Mouse (Mus musculus): ENCODE results near the gene Hist1h1c. TPM values are rescaled to one million over a fixed set of nuclear protein-coding genes. Genes with fewer than 3 reads are reported as not detected.
A peak's percentile ranks its signal among the peaks of the same experiment; 100 is the strongest.

Hist1h1c gene
- polyA plus RNA-seq, 1 experiment from 2014 or later: 12.6 TPM

GRCm38 (mm10) chr13:23725213-23725612 lies 13.4 kb upstream of the Hist1h1c start:
- Histone ChIP-seq H3K9me3 (no peaks in the 10 kb centered on the region), H3K4me1 (replicated peaks) (peaks cover 18% of the 10 kb centered on the region), H3K36me3 (no peaks in the 10 kb centered on the region), H3K27ac (no peak overlapping the region), H3K27me3 (ENCODE audit: insufficient read depth, poor library complexity, severe bottlenecking) (no peaks in the 10 kb centered on the region), H3K4me3 (no peak overlapping the region)
- no peak for DNase-seq (ENCODE audit: low spot score)
- WGBS: 17% methylated on average over 1 of the region's 1 CpGs

GRCm38 (mm10) chr13:23728472-23729191 lies 10.0 kb upstream of the Hist1h1c start:
- Histone ChIP-seq H3K4me3 (no peak overlapping the region), H3K9me3 (no peaks in the 10 kb centered on the region), H3K4me1 (replicated peaks) (peaks cover 18% of the 10 kb centered on the region), H3K27me3 (ENCODE audit: insufficient read depth, poor library complexity, severe bottlenecking) (no peaks in the 10 kb centered on the region), H3K36me3 (no peaks in the 10 kb centered on the region), H3K27ac (no peak overlapping the region; the same call in 1 of the 2 replicates)
- DNase-seq (ENCODE audit: low spot score): no peak
- WGBS: 81% methylated on average over 18 of the region's 18 CpGs

GRCm38 (mm10) chr13:23729192-23729525 lies 9.4 kb upstream of the Hist1h1c start:
- H3K4me3 ChIP-seq: no peak overlapping the region
- H3K4me1 ChIP-seq (replicated peaks): peaks cover 16% of the 10 kb centered on the region
- H3K36me3 ChIP-seq: no peaks in the 10 kb centered on the region
- no peaks in the 10 kb centered on the region for H3K27me3 ChIP-seq (ENCODE audit: insufficient read depth, poor library complexity, severe bottlenecking)
- 91% methylated on average over 9 of the region's 9 CpGs for WGBS
- no peaks in the 10 kb centered on the region for H3K9me3 ChIP-seq
- H3K27ac ChIP-seq: no peak overlapping the region
- no peak for DNase-seq (ENCODE audit: low spot score)

- 91% methylated on average over 5 of the region's 5 CpGs for WGBS
Observed at GRCm38 (mm10) chr13:23729706-23730105, 8.9 kb upstream of the Hist1h1c start.

GRCm38 (mm10) chr13:23730479-23730878 lies 8.1 kb upstream of the Hist1h1c start:
- no peak for DNase-seq (ENCODE audit: low spot score)
- Histone ChIP-seq H3K27ac (no peak overlapping the region), H3K4me1 (replicated peaks) (0 out of 2 replicates have a peak, but pooled peaks cover 6% of the 10 kb centered on the region), H3K27me3 (ENCODE audit: insufficient read depth, poor library complexity, severe bottlenecking) (no peaks in the 10 kb centered on the region), H3K36me3 (no peaks in the 10 kb centered on the region), H3K4me3 (no peak overlapping the region), H3K9me3 (no peaks in the 10 kb centered on the region)
- WGBS: 57% methylated on average over 8 of the region's 8 CpGs

More at GRCm38 (mm10) chr13:23729706-23730105, 8.9 kb upstream of the Hist1h1c start:
- Histone ChIP-seq H3K9me3 (no peaks in the 10 kb centered on the region), H3K4me1 (replicated peaks) (peaks cover 11% of the 10 kb centered on the region), H3K27ac (0 out of 2 replicates have a peak overlapping the region, but pooled peaks have one; percentile 29), H3K4me3 (no peak overlapping the region), H3K27me3 (ENCODE audit: insufficient read depth, poor library complexity, severe bottlenecking) (no peaks in the 10 kb centered on the region), H3K36me3 (no peaks in the 10 kb centered on the region)
- DNase-seq (ENCODE audit: low spot score): no peak

- H3K27ac ChIP-seq: 0 out of 2 replicates have a peak overlapping the region, but pooled peaks have one; percentile 29
- H3K4me3 ChIP-seq: no peak overlapping the region
- no peaks in the 10 kb centered on the region for H3K36me3 ChIP-seq
- 0 out of 2 replicates have a peak, but pooled peaks cover 6% of the 10 kb centered on the region for H3K4me1 ChIP-seq (replicated peaks)
- H3K27me3 ChIP-seq (ENCODE audit: insufficient read depth, poor library complexity, severe bottlenecking): no peaks in the 10 kb centered on the region
- WGBS: 29% methylated on average over 8 of the region's 8 CpGs
- H3K9me3 ChIP-seq: no peaks in the 10 kb centered on the region
- DNase-seq (ENCODE audit: low spot score): no peak
Observed at GRCm38 (mm10) chr13:23732156-23732804, 6.3 kb upstream of the Hist1h1c start.

GRCm38 (mm10) chr13:23737091-23737490 lies 1.5 kb upstream of the Hist1h1c start:
- H3K27me3 ChIP-seq (ENCODE audit: insufficient read depth, poor library complexity, severe bottlenecking): no peaks in the 10 kb centered on the region
- peaks cover 31% of the 10 kb centered on the region for H3K4me1 ChIP-seq (replicated peaks)
- 87% methylated on average over 5 of the region's 5 CpGs for WGBS
- no peaks in the 10 kb centered on the region for H3K9me3 ChIP-seq
- no peak for DNase-seq (ENCODE audit: low spot score)
- H3K36me3 ChIP-seq: no peaks in the 10 kb centered on the region
- peak overlapping the region; percentile 97; the same call in 1 of the 2 replicates for H3K27ac ChIP-seq
- H3K4me3 ChIP-seq: no peak overlapping the region

- WGBS: 27% methylated on average over 4 of the region's 4 CpGs
- peaks cover 31% of the 10 kb centered on the region for H3K4me1 ChIP-seq (replicated peaks)
- no peaks in the 10 kb centered on the region for H3K9me3 ChIP-seq
- DNase-seq (ENCODE audit: low spot score): no peak
- no peaks in the 10 kb centered on the region for H3K27me3 ChIP-seq (ENCODE audit: insufficient read depth, poor library complexity, severe bottlenecking)
- peak overlapping the region; percentile 97 for H3K27ac ChIP-seq
- peak overlapping the region; percentile 66 for H3K4me3 ChIP-seq
- no peaks in the 10 kb centered on the region for H3K36me3 ChIP-seq
Observed at GRCm38 (mm10) chr13:23738041-23738440, 567 bp upstream of the Hist1h1c start.

GRCm38 (mm10) chr13:23739069-23739921 lies 687 bp downstream of the Hist1h1c start:
- Histone ChIP-seq H3K36me3 (no peaks in the 10 kb centered on the region), H3K27ac (peak overlapping the region; percentile 97), H3K4me1 (replicated peaks) (peaks cover 32% of the 10 kb centered on the region), H3K4me3 (peak overlapping the region; percentile 66), H3K9me3 (no peaks in the 10 kb centered on the region), H3K27me3 (ENCODE audit: insufficient read depth, poor library complexity, severe bottlenecking) (no peaks in the 10 kb centered on the region)
- DNase-seq (ENCODE audit: low spot score): peak; percentile 90
- under 1% methylated on average over 39 of the region's 39 CpGs for WGBS

GRCm38 (mm10) chr13:23739922-23740252 lies 1.3 kb downstream of the Hist1h1c start:
- WGBS: 1% methylated on average over 14 of the region's 14 CpGs
- H3K36me3 ChIP-seq: no peaks in the 10 kb centered on the region
- no peak for DNase-seq (ENCODE audit: low spot score)
- peaks cover 36% of the 10 kb centered on the region for H3K4me1 ChIP-seq (replicated peaks)
- peak overlapping the region; percentile 97 for H3K27ac ChIP-seq
- H3K9me3 ChIP-seq: no peaks in the 10 kb centered on the region
- peak overlapping the region; percentile 66 for H3K4me3 ChIP-seq
- no peaks in the 10 kb centered on the region for H3K27me3 ChIP-seq (ENCODE audit: insufficient read depth, poor library complexity, severe bottlenecking)

- H3K9me3 ChIP-seq: no peaks in the 10 kb centered on the region
- no peaks in the 10 kb centered on the region for H3K27me3 ChIP-seq (ENCODE audit: insufficient read depth, poor library complexity, severe bottlenecking)
- no peaks in the 10 kb centered on the region for H3K36me3 ChIP-seq
- peak overlapping the region; percentile 97 for H3K27ac ChIP-seq
- DNase-seq (ENCODE audit: low spot score): no peak
- peak overlapping the region; percentile 66 for H3K4me3 ChIP-seq
- peaks cover 36% of the 10 kb centered on the region for H3K4me1 ChIP-seq (replicated peaks)
- WGBS: 39% methylated on average over 13 of the region's 13 CpGs
Observed at GRCm38 (mm10) chr13:23740256-23740840, 1.7 kb downstream of the Hist1h1c start.

- H3K27me3 ChIP-seq (ENCODE audit: insufficient read depth, poor library complexity, severe bottlenecking): no peaks in the 10 kb centered on the region
- no peak for DNase-seq (ENCODE audit: low spot score)
- WGBS: 67% methylated on average over 5 of the region's 5 CpGs
- H3K36me3 ChIP-seq: no peaks in the 10 kb centered on the region
- peak overlapping the region; percentile 66 for H3K4me3 ChIP-seq
- peak overlapping the region; percentile 97 for H3K27ac ChIP-seq
- no peaks in the 10 kb centered on the region for H3K9me3 ChIP-seq
- peaks cover 36% of the 10 kb centered on the region for H3K4me1 ChIP-seq (replicated peaks)
Observed at GRCm38 (mm10) chr13:23740910-23741309, 2.3 kb downstream of the Hist1h1c start.

All from hindbrain, embryonic 10.5 days (tissue).